Mouse (Mus musculus): ENCODE measurements around the gene Tmem51. TPM values are rescaled to one million over a fixed set of nuclear protein-coding genes. Genes with fewer than 3 reads are reported as not detected.

Gene Tmem51
- total and polyA plus RNA-seq, 3 experiments, result 0.05 TPM; not detected in 2

DNA sequence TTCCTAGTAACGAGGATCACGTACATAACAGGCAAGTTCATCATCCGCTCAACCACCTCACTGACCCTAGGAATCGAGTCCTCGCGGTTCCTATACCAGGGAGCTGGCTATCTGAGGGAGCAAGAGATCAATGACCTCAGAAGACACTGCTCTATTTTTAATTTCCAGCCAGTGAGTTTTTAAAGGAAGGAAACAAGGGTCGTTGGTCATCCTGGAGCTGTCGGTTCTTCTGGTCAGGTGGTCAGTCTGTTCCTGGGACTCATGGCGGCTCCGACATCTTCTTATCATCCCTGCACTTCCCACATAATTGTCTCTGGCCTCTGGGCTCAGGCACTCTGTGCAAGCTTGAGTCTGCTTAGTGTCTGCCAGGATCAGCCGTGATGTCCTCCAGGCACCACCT is 10.3 kb upstream of the Tmem51 start:
- DNase-seq (ENCODE audit: low spot score), result no peak
- ATAC-seq (ENCODE audit: extremely low read depth, insufficient number of reproducible peaks, low FRiP score, poor library complexity, severe bottlenecking), result no peak
- H3K9me3 ChIP-seq (replicated peaks), result peaks cover 77% of the 10 kb centered on the region
- no peaks in the 10 kb centered on the region for H3K4me1 ChIP-seq (ENCODE audit: insufficient read depth, low read depth, low read length)
- TF ChIP-seq GATA2 (IDR thresholded peaks at IDR 0.05; ENCODE audit: borderline replicate concordance, low read depth, low read length) (no peak), TAL1 (conservative IDR thresholded peaks at IDR 0.05; ENCODE audit: low read depth, low read length) (no peak), GATA1 (IDR thresholded peaks at IDR 0.05; ENCODE audit: borderline replicate concordance, low read length) (no peak)
- no peaks in the 10 kb centered on the region for H3K27me3 ChIP-seq (ENCODE audit: insufficient read depth, low read length)
- H3K4me3 ChIP-seq (ENCODE audit: low read depth, low read length), result no peak overlapping the region
- H3K36me3 ChIP-seq (replicated peaks), result no peaks in the 10 kb centered on the region

DNA sequence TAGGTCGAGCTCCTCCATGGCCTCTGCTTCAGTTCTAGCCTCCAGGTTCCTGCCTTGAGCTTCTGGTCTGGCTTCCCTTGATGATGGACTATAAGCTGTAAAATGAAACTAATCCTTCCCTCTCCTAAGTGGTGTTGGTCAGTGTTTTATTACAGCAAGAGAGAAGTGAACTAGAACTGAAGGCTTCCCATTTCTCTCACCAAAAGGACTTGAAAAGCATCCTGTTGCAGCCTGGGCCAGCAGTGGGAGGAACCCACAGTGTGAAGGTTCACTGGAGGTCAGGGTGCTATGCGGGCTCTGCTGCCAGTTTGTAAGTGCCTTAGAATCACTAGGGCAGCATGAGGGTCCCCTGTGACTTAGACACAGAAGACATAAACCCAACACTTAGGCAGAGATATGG is 7.0 kb upstream of the Tmem51 start:
- no peak for ATAC-seq (ENCODE audit: extremely low read depth, insufficient number of reproducible peaks, low FRiP score, poor library complexity, severe bottlenecking)
- TF ChIP-seq GATA2 (IDR thresholded peaks at IDR 0.05; ENCODE audit: borderline replicate concordance, low read depth, low read length), result no peak

DNA sequence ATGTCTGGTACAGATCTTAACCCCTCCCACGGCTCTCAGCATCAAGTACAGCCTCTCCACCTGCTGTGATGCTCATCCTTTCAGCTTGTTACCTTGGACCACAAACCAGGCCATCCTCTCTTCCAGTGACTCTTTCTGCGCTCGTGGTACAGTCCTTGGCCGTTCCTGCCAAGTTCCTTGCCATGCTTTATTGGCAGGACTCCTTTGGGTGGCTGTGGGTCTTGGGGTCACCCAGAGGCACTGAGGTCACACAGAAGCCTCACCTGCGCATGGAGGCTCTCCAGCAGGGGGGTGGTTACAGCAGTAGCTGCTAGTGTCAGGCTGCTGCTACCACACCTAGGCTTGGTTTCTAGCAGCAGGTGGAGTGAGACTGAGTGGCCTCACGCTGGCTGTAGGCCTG is 5.9 kb upstream of the Tmem51 start:
- TF ChIP-seq TAL1 (conservative IDR thresholded peaks at IDR 0.05; ENCODE audit: low read depth, low read length) (no peak), GATA2 (IDR thresholded peaks at IDR 0.05; ENCODE audit: borderline replicate concordance, low read depth, low read length) (no peak), GATA1 (IDR thresholded peaks at IDR 0.05; ENCODE audit: borderline replicate concordance, low read length) (no peak), CTCF (IDR thresholded peaks at IDR 0.05; ENCODE audit: low read depth, low read length) (no peak), POLR2AphosphoS5 (IDR thresholded peaks at IDR 0.05; ENCODE audit: insufficient replicate concordance, low read depth, low read length) (no peak)
- ATAC-seq (ENCODE audit: extremely low read depth, insufficient number of reproducible peaks, low FRiP score, poor library complexity, severe bottlenecking) (no peak), DNase-seq (ENCODE audit: low spot score) (no peak)
- Histone ChIP-seq H3K9me3 (replicated peaks) (peaks cover 75% of the 10 kb centered on the region), H3K27me3 (ENCODE audit: insufficient read depth, low read length) (no peaks in the 10 kb centered on the region), H3K4me3 (ENCODE audit: low read depth, low read length) (no peak overlapping the region), H3K4me1 (ENCODE audit: insufficient read depth, low read depth, low read length) (no peaks in the 10 kb centered on the region), H3K36me3 (replicated peaks) (no peaks in the 10 kb centered on the region)

More for the DNA sequence above, 7.0 kb upstream of the Tmem51 start:
- no peak for DNase-seq (ENCODE audit: low spot score)
- Histone ChIP-seq H3K4me1 (ENCODE audit: insufficient read depth, low read depth, low read length) (no peaks in the 10 kb centered on the region), H3K4me3 (ENCODE audit: low read depth, low read length) (no peak overlapping the region), H3K9me3 (replicated peaks) (peaks cover 72% of the 10 kb centered on the region), H3K36me3 (replicated peaks) (no peaks in the 10 kb centered on the region), H3K27me3 (ENCODE audit: insufficient read depth, low read length) (no peaks in the 10 kb centered on the region)

DNA sequence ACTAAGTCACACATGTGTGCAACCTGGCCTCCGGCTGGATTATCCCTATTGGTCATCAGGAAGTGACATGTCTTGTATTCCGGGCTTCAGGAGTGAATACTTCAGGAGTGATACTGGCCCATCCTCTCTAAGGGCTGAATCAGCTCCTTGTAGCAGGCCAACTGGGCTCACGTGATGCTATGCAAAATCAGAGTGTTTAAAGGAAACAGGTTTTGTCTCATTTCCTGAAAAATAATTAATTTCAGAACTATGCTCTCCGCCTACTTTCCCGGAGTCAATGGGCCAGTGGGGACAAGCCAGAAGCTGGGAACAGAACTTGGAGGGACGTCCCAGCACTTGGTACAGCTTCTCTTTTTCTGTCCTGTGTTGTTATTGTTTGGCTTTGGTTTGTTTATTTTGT is 4.7 kb upstream of the Tmem51 start:
- no peaks in the 10 kb centered on the region for H3K36me3 ChIP-seq (replicated peaks)
- H3K4me1 ChIP-seq (ENCODE audit: insufficient read depth, low read depth, low read length), result no peaks in the 10 kb centered on the region
- DNase-seq (ENCODE audit: low spot score) (no peak), ATAC-seq (ENCODE audit: extremely low read depth, insufficient number of reproducible peaks, low FRiP score, poor library complexity, severe bottlenecking) (no peak)
- peaks cover 75% of the 10 kb centered on the region for H3K9me3 ChIP-seq (replicated peaks)
- no peak for TF ChIP-seq TAL1 (conservative IDR thresholded peaks at IDR 0.05; ENCODE audit: low read depth, low read length)
- no peak for TF ChIP-seq CTCF (IDR thresholded peaks at IDR 0.05; ENCODE audit: low read depth, low read length)
- TF ChIP-seq GATA1 (IDR thresholded peaks at IDR 0.05; ENCODE audit: borderline replicate concordance, low read length), result no peak
- no peak for TF ChIP-seq POLR2AphosphoS5 (IDR thresholded peaks at IDR 0.05; ENCODE audit: insufficient replicate concordance, low read depth, low read length)
- TF ChIP-seq GATA2 (IDR thresholded peaks at IDR 0.05; ENCODE audit: borderline replicate concordance, low read depth, low read length), result no peak
- H3K4me3 ChIP-seq (ENCODE audit: low read depth, low read length), result no peak overlapping the region
- no peaks in the 10 kb centered on the region for H3K27me3 ChIP-seq (ENCODE audit: insufficient read depth, low read length)

DNA sequence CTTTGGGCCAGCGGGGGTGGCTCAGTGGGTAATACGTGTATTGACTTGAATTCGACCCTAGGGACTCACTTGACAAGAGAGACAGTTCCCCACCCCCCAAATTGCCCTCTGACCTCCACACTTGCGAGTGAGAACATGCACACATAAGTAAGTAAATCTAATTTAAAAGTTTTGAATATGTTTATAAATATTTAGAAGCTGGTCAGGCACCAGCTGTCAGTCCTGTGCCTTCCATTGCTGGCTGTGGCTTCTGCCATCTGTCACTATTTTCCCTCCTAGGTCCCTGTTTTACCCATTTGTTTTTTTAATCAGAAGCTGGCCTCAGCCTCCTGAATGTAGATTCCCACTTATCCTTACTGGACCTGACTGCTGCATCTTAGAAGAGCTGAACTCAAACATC is 4.3 kb upstream of the Tmem51 start:
- no peaks in the 10 kb centered on the region for H3K36me3 ChIP-seq (replicated peaks)

DNA sequence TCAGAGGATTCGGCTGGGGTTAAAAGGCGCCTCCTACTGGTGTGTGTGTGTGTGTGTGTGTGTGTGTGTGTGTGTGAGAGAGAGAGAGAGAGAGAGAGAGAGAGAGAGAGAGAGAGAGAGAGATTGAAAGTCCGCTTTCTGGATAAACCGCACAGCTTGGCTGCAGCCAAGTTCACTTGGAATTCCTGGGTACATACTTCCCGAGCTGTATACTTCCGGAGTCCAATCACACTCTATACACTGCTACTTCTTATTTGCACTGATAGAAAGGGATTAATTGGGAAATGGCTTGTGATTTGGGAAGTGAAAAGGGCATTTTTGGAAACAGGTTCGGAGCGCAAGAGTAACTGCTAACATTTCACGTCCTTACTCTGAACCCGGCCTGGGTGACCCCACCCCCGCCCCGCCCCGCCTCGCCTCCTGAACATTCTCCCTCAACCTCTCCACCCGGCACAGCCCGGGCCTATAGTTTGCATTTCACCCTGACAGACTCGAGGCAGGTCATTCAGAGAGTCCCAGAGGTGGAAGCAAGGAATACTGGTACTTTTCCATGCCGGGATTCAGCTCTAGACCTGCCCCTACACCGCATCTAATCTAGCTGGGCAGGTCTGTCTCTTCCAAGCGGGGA is 946 bp upstream of the Tmem51 start:
- Histone ChIP-seq H3K9me3 (replicated peaks) (peaks cover 84% of the 10 kb centered on the region), H3K4me1 (ENCODE audit: insufficient read depth, low read depth, low read length) (no peaks in the 10 kb centered on the region), H3K4me3 (ENCODE audit: low read depth, low read length) (no peak overlapping the region), H3K36me3 (replicated peaks) (no peaks in the 10 kb centered on the region), H3K27me3 (ENCODE audit: insufficient read depth, low read length) (no peaks in the 10 kb centered on the region)
- ATAC-seq (ENCODE audit: extremely low read depth, insufficient number of reproducible peaks, low FRiP score, poor library complexity, severe bottlenecking), result no peak
- DNase-seq (ENCODE audit: low spot score), result no peak
- TF ChIP-seq CTCF (IDR thresholded peaks at IDR 0.05; ENCODE audit: low read depth, low read length) (no peak), TAL1 (conservative IDR thresholded peaks at IDR 0.05; ENCODE audit: low read depth, low read length) (no peak), GATA2 (IDR thresholded peaks at IDR 0.05; ENCODE audit: borderline replicate concordance, low read depth, low read length) (no peak), POLR2AphosphoS5 (IDR thresholded peaks at IDR 0.05; ENCODE audit: insufficient replicate concordance, low read depth, low read length) (no peak), GATA1 (IDR thresholded peaks at IDR 0.05; ENCODE audit: borderline replicate concordance, low read length) (no peak)

More for the DNA sequence above, 4.3 kb upstream of the Tmem51 start:
- Histone ChIP-seq H3K9me3 (replicated peaks) (peaks cover 77% of the 10 kb centered on the region), H3K4me1 (ENCODE audit: insufficient read depth, low read depth, low read length) (no peaks in the 10 kb centered on the region), H3K4me3 (ENCODE audit: low read depth, low read length) (no peak overlapping the region), H3K27me3 (ENCODE audit: insufficient read depth, low read length) (no peaks in the 10 kb centered on the region)
- DNase-seq (ENCODE audit: low spot score) (no peak), ATAC-seq (ENCODE audit: extremely low read depth, insufficient number of reproducible peaks, low FRiP score, poor library complexity, severe bottlenecking) (no peak)
- TF ChIP-seq TAL1 (conservative IDR thresholded peaks at IDR 0.05; ENCODE audit: low read depth, low read length) (no peak), GATA1 (IDR thresholded peaks at IDR 0.05; ENCODE audit: borderline replicate concordance, low read length) (no peak), CTCF (IDR thresholded peaks at IDR 0.05; ENCODE audit: low read depth, low read length) (no peak), POLR2AphosphoS5 (IDR thresholded peaks at IDR 0.05; ENCODE audit: insufficient replicate concordance, low read depth, low read length) (no peak), GATA2 (IDR thresholded peaks at IDR 0.05; ENCODE audit: borderline replicate concordance, low read depth, low read length) (no peak)

DNA sequence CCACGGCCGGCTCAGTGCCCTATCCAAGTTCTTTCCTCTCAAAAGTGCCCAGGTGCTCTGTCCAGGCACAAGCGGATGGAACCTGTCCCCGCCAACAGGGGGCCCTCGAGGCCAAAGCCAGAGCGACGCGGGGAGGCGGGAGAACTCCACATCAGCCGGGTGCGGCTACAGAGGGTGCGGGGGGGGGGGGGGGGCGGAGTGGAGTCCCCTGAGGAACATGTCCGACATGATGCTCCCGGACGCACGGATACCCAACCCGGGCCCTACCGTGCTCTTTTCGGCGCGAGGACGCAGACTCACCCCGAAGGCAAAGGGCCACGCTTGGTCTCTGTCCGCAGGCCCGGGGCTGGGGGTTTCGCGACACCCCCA is 358 bp downstream of the Tmem51 start:
- Histone ChIP-seq H3K27me3 (ENCODE audit: insufficient read depth, low read length) (no peaks in the 10 kb centered on the region), H3K4me3 (ENCODE audit: low read depth, low read length) (no peak overlapping the region; the same call in 1 of the 2 replicates), H3K4me1 (ENCODE audit: insufficient read depth, low read depth, low read length) (no peaks in the 10 kb centered on the region), H3K9me3 (replicated peaks) (peaks cover 84% of the 10 kb centered on the region), H3K36me3 (replicated peaks) (no peaks in the 10 kb centered on the region)
- ATAC-seq (ENCODE audit: extremely low read depth, insufficient number of reproducible peaks, low FRiP score, poor library complexity, severe bottlenecking) (no peak), DNase-seq (ENCODE audit: low spot score) (no peak)
- TF ChIP-seq CTCF (IDR thresholded peaks at IDR 0.05; ENCODE audit: low read depth, low read length) (no peak), TAL1 (conservative IDR thresholded peaks at IDR 0.05; ENCODE audit: low read depth, low read length) (no peak), GATA1 (IDR thresholded peaks at IDR 0.05; ENCODE audit: borderline replicate concordance, low read length) (no peak), POLR2AphosphoS5 (IDR thresholded peaks at IDR 0.05; ENCODE audit: insufficient replicate concordance, low read depth, low read length) (no peak), GATA2 (IDR thresholded peaks at IDR 0.05; ENCODE audit: borderline replicate concordance, low read depth, low read length) (no peak)

All from G1E (cell line).